Mouse (Mus musculus): ENCODE results near the gene Wnt10a. TPM values are rescaled to one million over a fixed set of nuclear protein-coding genes. Genes with fewer than 3 reads are reported as not detected.
A peak's percentile ranks its signal among the peaks of the same experiment; 100 is the strongest.

The Wnt10a gene
- polyA plus RNA-seq, 1 experiment from 2014 or later: 0.36 TPM

DNA sequence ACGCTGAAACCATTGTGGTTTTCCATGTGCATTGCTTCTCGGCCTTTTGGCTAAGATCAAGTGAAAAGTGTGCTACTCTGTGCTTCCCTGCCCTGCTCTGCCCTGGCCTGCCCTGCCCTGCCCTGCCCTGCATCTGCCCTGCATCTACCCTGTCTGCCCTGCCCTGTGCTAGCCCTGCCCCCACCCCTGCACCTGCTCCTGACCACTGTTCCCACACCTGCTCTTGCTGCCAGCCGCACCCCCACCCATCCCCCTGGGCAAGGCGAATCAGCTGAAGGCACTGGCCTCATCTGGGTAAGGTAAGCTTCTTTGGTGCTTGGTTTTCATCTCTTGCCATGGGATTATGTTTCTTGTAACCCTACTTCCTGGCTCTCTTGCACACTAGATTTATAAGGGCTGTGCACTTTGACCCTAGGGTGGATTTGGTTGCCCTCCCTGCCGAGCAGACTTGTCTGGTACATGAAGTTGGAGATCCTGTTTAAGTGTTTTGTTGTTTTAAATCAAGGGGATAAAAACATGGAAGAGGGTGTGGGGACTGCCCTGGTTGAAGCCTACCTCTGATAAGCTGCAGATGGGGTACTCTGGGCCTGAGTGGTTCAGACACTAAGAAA, 37.0 kb upstream of the Wnt10a start:
- H3K9ac ChIP-seq (replicated peaks; ENCODE audit: low read length): no peak overlapping the region
- no peak for DNase-seq
- H3K36me3 ChIP-seq (ENCODE audit: control insufficient read depth, insufficient read depth, low read length): no peaks in the 10 kb centered on the region
- no peak for ATAC-seq (ENCODE audit: low FRiP score, low TSS enrichment)
- WGBS: 75% methylated on average over 5 of the region's 5 CpGs
- no peak overlapping the region for H3K4me2 ChIP-seq (ENCODE audit: low read length)
- no peak overlapping the region for H3K4me3 ChIP-seq (replicated peaks; ENCODE audit: low read depth, low read length)
- H3K9me3 ChIP-seq (ENCODE audit: control insufficient read depth, low read length): no peaks in the 10 kb centered on the region
- no peaks in the 10 kb centered on the region for H3K27me3 ChIP-seq (ENCODE audit: control insufficient read depth, insufficient read depth, low read length)
- no peaks in the 10 kb centered on the region for H3K4me1 ChIP-seq (ENCODE audit: control insufficient read depth, insufficient read depth, low read length)
- H3K27ac ChIP-seq (replicated peaks; ENCODE audit: low read depth, low read length): no peak overlapping the region

DNA sequence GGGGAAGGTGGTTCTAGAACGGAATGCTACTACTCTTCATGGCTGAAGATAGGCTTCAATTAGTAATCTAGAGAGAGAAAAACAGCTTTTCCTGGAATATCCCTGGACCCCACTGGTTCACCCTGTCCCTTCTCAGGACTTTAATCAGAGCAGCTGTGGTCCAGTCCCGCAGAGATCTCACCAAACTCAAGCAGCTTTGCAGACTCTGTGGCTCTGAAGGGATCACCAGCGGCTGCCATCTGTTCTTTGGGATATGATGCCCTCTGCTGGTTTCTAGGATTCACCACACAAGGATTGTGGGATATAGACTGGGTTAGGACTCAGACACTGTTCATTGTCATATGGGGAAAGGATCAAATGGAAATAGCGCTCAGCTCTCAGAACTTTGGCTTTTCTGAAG, 31.5 kb upstream of the Wnt10a start:
- Histone ChIP-seq H3K27me3 (ENCODE audit: control insufficient read depth, insufficient read depth, low read length) (0 out of 2 replicates have a peak, but pooled peaks cover 7% of the 10 kb centered on the region), H3K4me1 (ENCODE audit: control insufficient read depth, insufficient read depth, low read length) (no peaks in the 10 kb centered on the region), H3K4me2 (ENCODE audit: low read length) (no peak overlapping the region), H3K9ac (replicated peaks; ENCODE audit: low read length) (no peak overlapping the region), H3K9me3 (ENCODE audit: control insufficient read depth, low read length) (no peaks in the 10 kb centered on the region), H3K27ac (replicated peaks; ENCODE audit: low read depth, low read length) (no peak overlapping the region), H3K4me3 (replicated peaks; ENCODE audit: low read depth, low read length) (no peak overlapping the region), H3K36me3 (ENCODE audit: control insufficient read depth, insufficient read depth, low read length) (no peaks in the 10 kb centered on the region)
- ATAC-seq (ENCODE audit: low FRiP score, low TSS enrichment) (no peak), DNase-seq (peak; percentile 74)
- WGBS: 27% methylated on average over 4 of the region's 4 CpGs

DNA sequence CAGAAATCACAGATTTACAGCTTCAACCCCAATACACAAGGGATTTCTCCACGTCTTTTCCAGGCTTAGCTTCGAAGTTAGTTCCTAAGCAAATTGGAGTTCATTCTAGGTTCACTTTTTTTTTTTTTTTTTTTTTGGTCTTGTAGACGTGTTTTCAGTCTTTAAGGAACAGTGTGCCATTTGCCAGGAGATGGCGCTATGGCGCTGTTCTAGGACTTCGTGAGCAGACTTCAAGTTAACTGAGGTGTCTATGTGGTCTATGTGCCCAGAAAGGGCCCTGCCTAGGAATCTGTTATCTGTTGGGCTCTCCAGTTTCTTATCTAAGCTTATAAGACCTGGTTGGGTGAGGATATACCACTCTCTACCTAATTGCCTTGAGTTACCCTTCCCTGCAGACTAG, 28.2 kb upstream of the Wnt10a start:
- Histone ChIP-seq H3K36me3 (ENCODE audit: control insufficient read depth, insufficient read depth, low read length) (no peaks in the 10 kb centered on the region), H3K4me2 (ENCODE audit: low read length) (no peak overlapping the region), H3K27ac (replicated peaks; ENCODE audit: low read depth, low read length) (no peak overlapping the region), H3K4me3 (replicated peaks; ENCODE audit: low read depth, low read length) (no peak overlapping the region), H3K27me3 (ENCODE audit: control insufficient read depth, insufficient read depth, low read length) (peaks cover 7% of the 10 kb centered on the region; the same call in 1 of the 2 replicates), H3K9ac (replicated peaks; ENCODE audit: low read length) (no peak overlapping the region), H3K9me3 (ENCODE audit: control insufficient read depth, low read length) (no peaks in the 10 kb centered on the region), H3K4me1 (ENCODE audit: control insufficient read depth, insufficient read depth, low read length) (no peaks in the 10 kb centered on the region)
- WGBS: 5% methylated on average over 6 of the region's 6 CpGs
- ATAC-seq (ENCODE audit: low FRiP score, low TSS enrichment) (no peak), DNase-seq (peak; percentile 85)

DNA sequence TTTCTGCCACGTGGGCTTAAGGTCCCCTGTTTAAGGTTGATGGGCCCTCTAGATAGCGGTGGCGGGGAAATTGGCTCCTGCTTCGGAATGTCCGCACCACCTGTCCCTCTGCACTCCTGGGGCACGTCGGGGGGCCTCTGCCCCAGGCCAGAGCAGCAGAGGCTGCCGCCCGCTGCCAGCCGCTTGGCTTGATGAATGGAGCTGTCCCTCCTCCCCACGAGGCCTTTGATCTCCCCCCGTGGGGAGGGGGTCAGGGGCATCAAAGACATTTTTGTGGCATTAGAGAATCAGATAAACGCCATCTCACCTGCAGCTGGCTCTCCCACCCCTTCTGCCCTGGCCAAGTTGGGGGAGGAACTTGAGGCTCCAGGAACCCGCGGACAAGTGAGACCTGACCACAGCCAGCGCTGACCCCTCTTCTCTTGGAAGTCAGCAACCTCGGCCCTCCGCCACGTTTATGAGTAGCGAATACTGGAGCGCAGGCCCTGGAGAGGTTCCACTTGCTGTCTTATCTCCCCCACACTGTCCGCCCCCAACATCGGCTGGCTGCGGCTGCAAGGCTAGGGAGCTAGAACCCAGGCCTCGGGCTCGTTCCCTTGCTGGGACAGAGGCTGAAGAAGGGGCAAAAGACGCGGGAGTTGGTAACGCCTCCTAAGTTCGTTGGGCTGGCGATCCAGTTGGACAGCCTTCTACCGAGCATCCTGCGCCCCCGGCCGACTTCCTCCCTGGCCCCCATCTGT, 20.4 kb upstream of the Wnt10a start:
- Histone ChIP-seq H3K36me3 (ENCODE audit: control insufficient read depth, insufficient read depth, low read length) (no peaks in the 10 kb centered on the region), H3K27ac (replicated peaks; ENCODE audit: low read depth, low read length) (no peak overlapping the region), H3K9ac (replicated peaks; ENCODE audit: low read length) (no peak overlapping the region), H3K9me3 (ENCODE audit: control insufficient read depth, low read length) (no peaks in the 10 kb centered on the region), H3K4me3 (replicated peaks; ENCODE audit: low read depth, low read length) (peak overlapping the region; percentile 41), H3K27me3 (ENCODE audit: control insufficient read depth, insufficient read depth, low read length) (peaks cover 70% of the 10 kb centered on the region), H3K4me2 (ENCODE audit: low read length) (peak overlapping the region; percentile 84), H3K4me1 (ENCODE audit: control insufficient read depth, insufficient read depth, low read length) (peaks cover 17% of the 10 kb centered on the region; the same call in 1 of the 2 replicates)
- DNase-seq (no peak), ATAC-seq (ENCODE audit: low FRiP score, low TSS enrichment) (no peak)
- WGBS: 2% methylated on average over 35 of the region's 35 CpGs

DNA sequence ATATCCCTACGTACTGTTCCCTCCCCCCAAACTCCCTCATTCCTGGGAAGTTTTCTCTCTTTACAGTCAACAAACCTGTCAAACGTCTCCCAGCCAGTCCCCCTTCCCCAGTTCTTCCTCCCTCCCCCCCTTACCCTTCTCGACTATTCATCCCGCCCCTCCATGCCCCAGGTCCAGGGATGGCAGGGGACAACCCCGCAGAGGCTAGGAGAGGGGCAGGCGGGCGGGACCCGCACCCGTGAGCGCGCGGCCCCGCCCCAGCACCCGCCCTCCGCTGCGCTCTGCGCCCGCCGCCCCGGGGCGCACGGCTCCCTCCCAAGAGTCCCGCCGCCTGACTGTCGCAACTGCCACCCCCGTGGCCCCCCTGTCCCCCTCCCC, 19.9 kb upstream of the Wnt10a start:
- ATAC-seq (ENCODE audit: low FRiP score, low TSS enrichment) (0 out of 2 replicates have a peak, but pooled peaks have one; percentile 22), DNase-seq (no peak)
- Histone ChIP-seq H3K9me3 (ENCODE audit: control insufficient read depth, low read length) (no peaks in the 10 kb centered on the region), H3K4me2 (ENCODE audit: low read length) (peak overlapping the region; percentile 84), H3K4me3 (replicated peaks; ENCODE audit: low read depth, low read length) (peak overlapping the region; percentile 41), H3K27ac (replicated peaks; ENCODE audit: low read depth, low read length) (no peak overlapping the region), H3K4me1 (ENCODE audit: control insufficient read depth, insufficient read depth, low read length) (peaks cover 17% of the 10 kb centered on the region; the same call in 1 of the 2 replicates), H3K27me3 (ENCODE audit: control insufficient read depth, insufficient read depth, low read length) (peaks cover 74% of the 10 kb centered on the region), H3K36me3 (ENCODE audit: control insufficient read depth, insufficient read depth, low read length) (no peaks in the 10 kb centered on the region), H3K9ac (replicated peaks; ENCODE audit: low read length) (peak overlapping the region; percentile 39; the same call in 1 of the 2 replicates)
- WGBS: 0% methylated on average over 18 of the region's 26 CpGs

DNA sequence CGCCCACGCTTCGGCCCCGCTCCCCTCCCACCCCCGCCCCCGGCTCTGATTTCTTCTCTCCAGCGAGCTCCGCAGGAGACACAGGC, 19.6 kb upstream of the Wnt10a start, which contains the start of gene Wnt6:
Wnt6 (plus strand) TSS at position 48 of the 86 bp plus-strand sequence.
- no peak for DNase-seq
- 2% methylated on average over 7 of the region's 8 CpGs for WGBS

DNA sequence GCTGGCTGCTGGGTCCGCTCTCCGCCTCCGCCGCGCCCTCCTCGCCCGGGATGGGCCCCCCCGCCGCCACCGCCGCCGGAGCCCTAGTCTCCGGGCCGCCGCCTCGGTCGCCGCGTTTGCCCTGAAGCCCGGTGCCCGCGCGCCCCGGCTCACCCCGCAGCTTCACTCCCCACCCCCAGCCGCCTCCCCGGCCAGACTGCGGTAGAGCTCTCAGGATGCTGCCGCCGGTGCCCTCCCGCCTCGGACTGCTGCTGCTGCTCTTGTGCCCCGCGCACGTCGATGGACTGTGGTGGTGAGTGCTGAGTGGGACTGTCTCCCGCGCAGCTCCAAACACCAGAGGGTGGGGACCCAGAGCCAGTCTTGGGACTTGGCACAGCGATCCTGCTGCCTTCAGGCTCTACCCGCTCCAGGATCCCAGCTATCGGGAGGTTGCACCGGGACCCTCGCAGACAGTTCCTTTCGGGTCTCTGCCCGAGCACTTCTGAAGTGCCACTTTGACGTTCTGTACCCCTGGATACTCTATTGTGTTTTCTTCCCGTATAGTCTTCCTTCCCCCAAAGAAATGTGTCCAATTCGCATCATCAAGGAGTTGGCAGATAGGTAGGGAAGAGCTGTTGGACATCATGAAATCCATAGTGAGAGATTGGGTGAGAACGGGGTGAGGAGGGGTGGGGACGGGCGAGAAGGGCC, 19.2 kb upstream of the Wnt10a start:
- no peak for ATAC-seq (ENCODE audit: low FRiP score, low TSS enrichment)
- H3K4me3 ChIP-seq (replicated peaks; ENCODE audit: low read depth, low read length): peak overlapping the region; percentile 41
- no peak for DNase-seq
- H3K4me2 ChIP-seq (ENCODE audit: low read length): peak overlapping the region; percentile 84
- H3K4me1 ChIP-seq (ENCODE audit: control insufficient read depth, insufficient read depth, low read length): peaks cover 17% of the 10 kb centered on the region; the same call in 1 of the 2 replicates
- H3K27ac ChIP-seq (replicated peaks; ENCODE audit: low read depth, low read length): no peak overlapping the region
- H3K9me3 ChIP-seq (ENCODE audit: control insufficient read depth, low read length): no peaks in the 10 kb centered on the region
- peaks cover 80% of the 10 kb centered on the region for H3K27me3 ChIP-seq (ENCODE audit: control insufficient read depth, insufficient read depth, low read length)
- no peaks in the 10 kb centered on the region for H3K36me3 ChIP-seq (ENCODE audit: control insufficient read depth, insufficient read depth, low read length)
- WGBS: under 1% methylated on average over 51 of the region's 51 CpGs
- peak overlapping the region; percentile 39; the same call in 1 of the 2 replicates for H3K9ac ChIP-seq (replicated peaks; ENCODE audit: low read length)

More for the DNA sequence above, 19.6 kb upstream of the Wnt10a start, which contains the start of gene Wnt6:
- peak within 1 kb of the TSS; percentile 41 for H3K4me3 ChIP-seq (replicated peaks; ENCODE audit: low read depth, low read length)
- no peaks in the 10 kb centered on the region for H3K36me3 ChIP-seq (ENCODE audit: control insufficient read depth, insufficient read depth, low read length)
- peaks cover 17% of the 10 kb centered on the region; the same call in 1 of the 2 replicates for H3K4me1 ChIP-seq (ENCODE audit: control insufficient read depth, insufficient read depth, low read length)
- H3K27me3 ChIP-seq (ENCODE audit: control insufficient read depth, insufficient read depth, low read length): peaks cover 76% of the 10 kb centered on the region
- H3K27ac ChIP-seq (replicated peaks; ENCODE audit: low read depth, low read length): no peak within 1 kb of the TSS
- no peak for ATAC-seq (ENCODE audit: low FRiP score, low TSS enrichment)
- H3K9ac ChIP-seq (replicated peaks; ENCODE audit: low read length): peak within 1 kb of the TSS; percentile 39; the same call in 1 of the 2 replicates
- no peaks in the 10 kb centered on the region for H3K9me3 ChIP-seq (ENCODE audit: control insufficient read depth, low read length)
- peak within 1 kb of the TSS; percentile 84 for H3K4me2 ChIP-seq (ENCODE audit: low read length)

DNA sequence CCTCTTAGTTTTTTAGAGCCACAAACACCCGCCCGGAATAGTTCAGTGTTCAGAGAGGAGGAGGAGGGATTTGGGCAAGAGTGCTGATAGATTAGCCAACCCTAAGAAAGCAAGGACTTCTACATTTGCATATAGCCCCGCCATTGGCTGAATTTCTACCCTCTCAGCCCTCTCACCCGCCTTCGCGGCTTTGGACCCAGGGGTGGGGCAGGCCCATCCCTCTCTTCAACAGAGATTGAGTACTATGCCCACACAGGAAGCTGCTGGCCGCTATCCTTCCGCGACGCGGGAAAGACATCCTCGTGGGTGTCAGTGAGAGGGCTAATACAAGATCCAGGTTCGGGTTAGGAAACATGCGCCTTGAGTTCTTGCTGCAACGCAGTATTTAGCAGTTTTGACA, 18.2 kb upstream of the Wnt10a start:
- ATAC-seq (ENCODE audit: low FRiP score, low TSS enrichment) (peak; percentile 52; the same call in 1 of the 2 replicates), DNase-seq (peak; percentile 78)
- no peaks in the 10 kb centered on the region for H3K9me3 ChIP-seq (ENCODE audit: control insufficient read depth, low read length)
- peaks cover 17% of the 10 kb centered on the region; the same call in 1 of the 2 replicates for H3K4me1 ChIP-seq (ENCODE audit: control insufficient read depth, insufficient read depth, low read length)
- WGBS: 2% methylated on average over 15 of the region's 15 CpGs
- H3K4me3 ChIP-seq (replicated peaks; ENCODE audit: low read depth, low read length): peak overlapping the region; percentile 41; the same call in 1 of the 2 replicates
- peak overlapping the region; percentile 84 for H3K4me2 ChIP-seq (ENCODE audit: low read length)
- H3K36me3 ChIP-seq (ENCODE audit: control insufficient read depth, insufficient read depth, low read length): no peaks in the 10 kb centered on the region
- no peak overlapping the region for H3K27ac ChIP-seq (replicated peaks; ENCODE audit: low read depth, low read length)
- H3K27me3 ChIP-seq (ENCODE audit: control insufficient read depth, insufficient read depth, low read length): peaks cover 81% of the 10 kb centered on the region
- no peak overlapping the region for H3K9ac ChIP-seq (replicated peaks; ENCODE audit: low read length)
